Mouse (Mus musculus) ES-E14 (cell line): ENCODE data around the gene Olfr465-ps1. TPM values are rescaled to one million over a fixed set of nuclear protein-coding genes. Genes with fewer than 3 reads are reported as not detected.

Experiments
- DNase-seq: peaks from one replicate; pipeline ENCODE4 v3.0.0-alpha.2; 2013; ENCODE audit warnings: low read depth, low spot score
- H3K27ac ChIP-seq: 2 replicates; pipeline ENCODE4 v1.5.1; 2012; ENCODE audit warnings: low read depth, mild to moderate bottlenecking, low read length, moderate library complexity, mixed read lengths; ENCODE audit not compliant: poor library complexity, insufficient read depth, severe bottlenecking
- H3K36me3 ChIP-seq: 2 replicates; pipeline ENCODE4 v1.6.1; 2012; ENCODE audit warnings: mild to moderate bottlenecking, low read length, moderate library complexity, mixed read lengths; ENCODE audit not compliant: control insufficient read depth, poor library complexity, insufficient read depth, severe bottlenecking
- H3K4me1 ChIP-seq, 2 experiments: fragments of 150-350 bp in 1 of 2; sonication (generic) in 1 of 2; 2 replicates each; pipeline ENCODE4 v1.6.1; 2012; ENCODE audit warnings: low read length in 2 of 2, mild to moderate bottlenecking in 1 of 2, mixed read lengths in 1 of 2; ENCODE audit not compliant: control insufficient read depth in 2 of 2, insufficient read depth in 2 of 2, poor library complexity in 1 of 2
- H3K4me3 ChIP-seq, 2 experiments: fragments of 150-350 bp in 1 of 2; sonication (generic) in 1 of 2; 2 replicates each; pipeline ENCODE4 v1.5.1; 2012; ENCODE audit warnings: low read length in 2 of 2, low read depth in 1 of 2, mild to moderate bottlenecking in 1 of 2, mixed read lengths in 1 of 2; ENCODE audit not compliant: insufficient read depth in 1 of 2, poor library complexity in 1 of 2, severe bottlenecking in 1 of 2
- H3K9ac ChIP-seq: 2 replicates; pipeline ENCODE4 v1.6.1; 2012; ENCODE audit warnings: low read depth, mild to moderate bottlenecking, low read length, mixed read lengths; ENCODE audit not compliant: poor library complexity, insufficient read depth, severe bottlenecking
- H3K9me3 ChIP-seq: fragments of 150-350 bp; sonication (generic); 2 replicates; pipeline ENCODE4 v1.6.1; 2012; ENCODE audit warnings: low read depth, mild to moderate bottlenecking, low read length; ENCODE audit not compliant: control insufficient read depth, insufficient read depth
- HCFC1 ChIP-seq: IDR thresholded peaks from 2 replicates; pipeline ENCODE4 v1.6.1; 2012; ENCODE audit warnings: low read length, inconsistent platforms, borderline replicate concordance; ENCODE audit not compliant: insufficient read depth
- ZC3H11A ChIP-seq: IDR thresholded peaks from 2 replicates; pipeline ENCODE4 v1.6.1; 2012; ENCODE audit warnings: low read depth, mild to moderate bottlenecking, inconsistent platforms, low read length, borderline replicate concordance
- in situ Hi-C, 2 experiments: fragments of 600-800 bp; cut with MboI; formaldehyde crosslinking; loops; one replicate each; pipeline ENCODE4 v1.15.1; 2025; ENCODE audit warnings: low sequenced_read_pairs in 2 of 2, inconsistent platforms in 1 of 2; ENCODE audit not compliant: unreplicated experiment in 2 of 2
- total RNA-seq: library from RNA; depleted of rRNA; stranded (reverse); fragments of 300-350 nt; gene quantifications from 2 replicates; pipeline ENCODE4 v1.2.3, GENCODE M21; 2012; rRNA removed

The Olfr465-ps1 gene
- total RNA-seq, 1 experiment, result not detected

DNA sequence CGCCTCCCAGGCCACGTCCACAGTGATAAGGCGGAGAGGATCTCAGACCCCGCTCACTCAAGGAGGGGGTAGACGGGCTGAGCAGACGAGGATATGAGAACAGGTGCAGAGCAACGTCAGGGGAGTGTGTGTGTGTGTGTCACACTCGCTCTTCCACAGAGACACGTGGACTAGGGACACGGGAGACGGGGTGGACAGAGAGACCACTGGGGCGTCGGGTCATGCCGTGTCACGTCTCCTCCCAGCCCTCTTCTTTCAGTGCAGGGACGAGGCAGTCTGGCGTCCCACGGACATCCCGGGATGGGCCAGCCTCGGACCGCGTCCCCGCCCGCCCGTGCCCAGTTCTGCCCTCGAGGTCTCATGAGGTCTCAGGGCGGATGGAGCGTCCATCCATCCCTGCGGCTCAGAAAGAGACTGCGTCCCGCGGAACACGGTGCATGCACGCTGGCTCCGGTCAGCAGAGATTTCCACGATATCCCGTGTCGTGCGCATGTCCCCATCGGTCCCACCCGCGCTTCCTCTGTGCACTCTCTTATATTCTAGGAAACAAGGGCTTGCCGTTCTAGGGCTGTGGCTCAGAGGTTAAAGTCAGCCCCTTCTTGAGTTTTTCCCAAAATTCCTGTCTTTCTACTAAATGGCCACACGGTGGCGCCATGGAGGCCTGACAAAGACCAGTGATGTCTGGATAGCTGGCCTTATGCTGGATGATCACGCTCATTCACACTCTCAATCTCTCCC is 38.0 kb downstream of the Olfr465-ps1 start:
- H3K27ac ChIP-seq, result no peak overlapping the region
- peak overlapping the region; percentile 55 for H3K9ac ChIP-seq

DNA sequence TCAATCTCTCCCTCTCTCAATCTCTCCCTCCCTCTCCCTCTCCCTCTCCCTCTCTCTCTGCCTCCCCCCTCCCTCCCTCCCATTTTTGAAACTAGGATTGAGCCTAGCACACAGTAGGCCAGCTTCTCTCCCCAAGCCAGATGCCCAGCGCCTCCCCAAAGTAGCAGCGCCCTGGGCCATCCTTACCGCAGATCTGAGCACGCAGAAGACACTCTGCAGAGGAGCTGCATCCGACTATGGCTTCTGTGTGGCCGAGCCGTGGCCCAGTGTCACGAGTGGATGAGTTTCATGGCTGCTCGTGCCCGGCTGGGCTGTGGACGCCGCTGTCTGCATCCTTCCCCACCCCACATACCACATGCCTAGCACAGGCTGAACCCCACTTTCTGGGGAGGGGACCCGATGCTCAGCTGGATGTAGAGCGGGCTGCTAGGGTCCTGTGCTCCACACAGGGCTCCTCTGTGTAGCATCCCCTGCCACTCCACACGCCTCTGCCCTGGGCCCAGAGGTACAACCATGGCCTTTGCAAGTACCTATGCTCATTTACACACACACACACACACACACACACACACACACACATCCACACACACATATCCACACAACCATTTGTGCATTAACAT is 38.7 kb downstream of the Olfr465-ps1 start:
- Histone ChIP-seq H3K9ac (no peak overlapping the region; the same call in 1 of the 2 replicates), H3K4me3 (peak overlapping the region; percentile 37 to 71; a peak in 3 of 4 replicates), H3K36me3 (no peaks in the 10 kb centered on the region), H3K27ac (no peak overlapping the region), H3K4me1 (peaks cover 0 to 4% of the 10 kb centered on the region in 2 experiments; a peak in 1 of 4 replicates), H3K9me3 (no peaks in the 10 kb centered on the region)
- in situ Hi-C loops, result no loop called here
- no peak for TF ChIP-seq HCFC1
- no peak for DNase-seq

More for the DNA sequence above, 38.0 kb downstream of the Olfr465-ps1 start:
- no peak for TF ChIP-seq HCFC1
- TF ChIP-seq ZC3H11A, result peak; percentile 60; the same call in 1 of the 2 replicates
- H3K36me3 ChIP-seq, result no peaks in the 10 kb centered on the region
- DNase-seq, result peak; percentile 80
- in situ Hi-C loops, result no loop called here
- peak overlapping the region; percentile 60 to 71 for H3K4me3 ChIP-seq
- no peaks in the 10 kb centered on the region for H3K9me3 ChIP-seq
- peaks cover 0 to 4% of the 10 kb centered on the region in 2 experiments; a peak in 1 of 4 replicates for H3K4me1 ChIP-seq

Other genes with a start within 250 kb of the Olfr465-ps1 start
- gene Cntnap3, start 234.1 kb upstream of the Olfr465-ps1 start, total RNA-seq, result 0.62 and 0.95 TPM in 2 replicates
- not detected in 2 replicates for gene Spata31, start 220.7 kb upstream of the Olfr465-ps1 start, total RNA-seq
- gene Spata31d1c, start 105.0 kb upstream of the Olfr465-ps1 start, total RNA-seq, result not detected in 2 replicates
- gene Prss47, start 85.3 kb upstream of the Olfr465-ps1 start, total RNA-seq, result not detected in 2 replicates
- gene Mfsd14b, start 25.1 kb upstream of the Olfr465-ps1 start, total RNA-seq, result 43.1 and 56.2 TPM in 2 replicates
- not detected in 2 replicates for gene Olfr466, start 12.2 kb downstream of the Olfr465-ps1 start, total RNA-seq
- 1.1 and 4.6 TPM in 2 replicates for gene Nlrp4f, start 67.9 kb downstream of the Olfr465-ps1 start, total RNA-seq
- gene Gm10775, start 121.5 kb downstream of the Olfr465-ps1 start, total RNA-seq, result 0.21 TPM in 1 of 2 replicates, not detected in the other
- 30.7 and 36.0 TPM in 2 replicates for gene Zfp369, start 140.7 kb downstream of the Olfr465-ps1 start, total RNA-seq